Mouse (Mus musculus) spleen, postnatal 0 days (tissue): ENCODE results near the gene Abl1. TPM values are rescaled to one million over a fixed set of nuclear protein-coding genes. Genes with fewer than 3 reads are reported as not detected.

ENCODE experiments used
- polyA plus RNA-seq: library from polyadenylated mRNA; unstranded; fragments of >200 nt; fragmentation: Nextera tagmentation; extraction: Ambion mirVana; gene quantifications from 2 replicates; pipeline ENCODE4 v1.2.1, GENCODE M21; 2015

Abl1 gene
- polyA plus RNA-seq: 10.2 and 11.6 TPM in 2 replicates

GRCm38 (mm10) chr2:31688074-31688925 lies at the start of gene Abl1:
Gene Abl1, plus strand, starts transcription at chr2:31688376.

GRCm38 (mm10) chr2:31639901-31640608 lies 48.1 kb upstream of the Abl1 start, which contains the start of gene Prdm12:
Gene Prdm12, plus strand, starts transcription at chr2:31640037.

GRCm38 (mm10) chr2:31670551-31671035 lies 17.6 kb upstream of the Abl1 start, which contains the start of gene Exosc2:
Gene Exosc2, plus strand, starts transcription at chr2:31670715.

GRCm38 (mm10) chr2:31810444-31810843 lies 122.3 kb downstream of the Abl1 start, which contains the start of gene Qrfp:
Gene Qrfp, minus strand, starts transcription at chr2:31810580.

GRCm38 (mm10) chr2:31845896-31846691 lies 157.9 kb downstream of the Abl1 start, which contains the start of gene Fibcd1:
Gene Fibcd1, minus strand, starts transcription at chr2:31846005.

Other genes starting within 250 kb of the Abl1 start
- gene Ass1, start 218.2 kb upstream of the Abl1 start, polyA plus RNA-seq: 7.8 and 8.7 TPM in 2 replicates
- 31.6 and 35.2 TPM in 2 replicates for gene Fubp3, start 115.7 kb upstream of the Abl1 start, polyA plus RNA-seq
- not detected in 2 replicates for gene Prdm12, start 48.3 kb upstream of the Abl1 start, polyA plus RNA-seq
- 39.8 and 45.8 TPM in 2 replicates for gene Exosc2, start 17.7 kb upstream of the Abl1 start, polyA plus RNA-seq
- 0.25 and 0.36 TPM in 2 replicates for gene Qrfp, start 122.2 kb downstream of the Abl1 start, polyA plus RNA-seq
- not detected in 2 replicates for gene Fibcd1, start 157.6 kb downstream of the Abl1 start, polyA plus RNA-seq
- gene Lamc3, start 198.9 kb downstream of the Abl1 start, polyA plus RNA-seq: 0.34 and 0.39 TPM in 2 replicates